Mouse (Mus musculus) hindbrain, embryonic 11.5 days (tissue): Measurements from ENCODE around the gene Nudt22. TPM values are rescaled to one million over a fixed set of nuclear protein-coding genes. Genes with fewer than 3 reads are reported as not detected.

Experiments used
- ATAC-seq: fragments of 200-750 bp; cut with Nextera tagmentation; 2 replicates; pipeline ENCODE4 v1.8.0; 2017; ENCODE audit warnings: mild to moderate bottlenecking, moderate TSS enrichment, moderate library complexity; ENCODE audit not compliant: low FRiP score
- DNase-seq: peaks from one replicate; pipeline ENCODE4 v3.0.0-alpha.2; 2015; ENCODE audit warnings: low spot score
- H3K27ac ChIP-seq: fragments of 300-500 bp; sonication (generic); 2 replicates; pipeline ENCODE4 v1.5.1; 2014; ENCODE audit warnings: mild to moderate bottlenecking, low read depth, low read length
- H3K27me3 ChIP-seq: fragments of 300-500 bp; sonication (generic); 2 replicates; pipeline ENCODE4 v1.6.1; 2014; ENCODE audit warnings: mild to moderate bottlenecking, low read length, moderate library complexity, mixed read lengths; ENCODE audit not compliant: control insufficient read depth, insufficient read depth
- H3K36me3 ChIP-seq: fragments of 300-500 bp; sonication (generic); 2 replicates; pipeline ENCODE4 v1.6.1; 2014; ENCODE audit warnings: mild to moderate bottlenecking, low read length, moderate library complexity, mixed read lengths; ENCODE audit not compliant: control insufficient read depth, insufficient read depth
- H3K4me1 ChIP-seq: fragments of 300-500 bp; sonication (generic); replicated peaks from 2 replicates; pipeline ENCODE4 v1.6.1; 2014; ENCODE audit warnings: low read length, mixed read lengths; ENCODE audit not compliant: control insufficient read depth, insufficient read depth
- H3K4me2 ChIP-seq: fragments of 300-500 bp; sonication (generic); replicated peaks from 2 replicates; pipeline ENCODE4 v1.6.1; 2014; ENCODE audit warnings: mild to moderate bottlenecking, low read depth, low read length
- H3K4me3 ChIP-seq: fragments of 300-500 bp; sonication (generic); 2 replicates; pipeline ENCODE4 v1.5.1; 2014; ENCODE audit warnings: low read depth, low read length
- H3K9ac ChIP-seq: fragments of 300-500 bp; sonication (generic); 2 replicates; pipeline ENCODE4 v1.6.1; 2014; ENCODE audit warnings: low read depth, low read length
- H3K9me3 ChIP-seq: fragments of 300-500 bp; sonication (generic); 2 replicates; pipeline ENCODE4 v1.6.1; 2016; ENCODE audit warnings: low read length; ENCODE audit not compliant: control insufficient read depth
- WGBS: fragments of 180-500 bp; shearing (Covaris S2); extraction: QIAGEN DNeasy Blood & Tissue Kit; methylation state at CpG from one replicate; pipeline ENCODE4 v1.1.7; 2014; 5-methylcytosine and 5-hydroxymethylcytosine counted together
- polyA plus RNA-seq: library from polyadenylated mRNA; unstranded; fragments of >200 nt; fragmentation: Nextera tagmentation; extraction: Ambion mirVana; gene quantifications from 2 replicates; pipeline ENCODE4 v1.2.1, GENCODE M21; 2014

Gene Nudt22
- polyA plus RNA-seq, 1 experiment from 2014 or later: 19.3 TPM

GRCm38 (mm10) chr19:6950613-6951153 lies 45.2 kb downstream of the Nudt22 start:
- peak overlapping the region; percentile 71 for H3K4me2 ChIP-seq
- under 1% methylated on average over 28 of the region's 28 CpGs for whole genome bisulfite sequencing
- peak; percentile 76 for ATAC-seq
- H3K9ac ChIP-seq: peak overlapping the region; percentile 88
- peak overlapping the region; percentile 66 for H3K4me3 ChIP-seq
- H3K4me1 ChIP-seq: peaks cover 12% of the 10 kb centered on the region; the same call in 1 of the 2 replicates
- H3K27me3 ChIP-seq: no peaks in the 10 kb centered on the region; the same call in 1 of the 2 replicates
- H3K36me3 ChIP-seq: 0 out of 2 replicates have a peak, but pooled peaks cover 2% of the 10 kb centered on the region
- DNase-seq: peak; percentile 73
- no peaks in the 10 kb centered on the region for H3K9me3 ChIP-seq
- peak overlapping the region; percentile 98 for H3K27ac ChIP-seq

- DNase-seq (no peak), ATAC-seq (no peak)
- Histone ChIP-seq H3K9me3 (no peaks in the 10 kb centered on the region), H3K4me3 (peak overlapping the region; percentile 66), H3K4me2 (peak overlapping the region; percentile 71), H3K27ac (0 out of 2 replicates have a peak overlapping the region, but pooled peaks have one; percentile 98), H3K36me3 (0 out of 2 replicates have a peak, but pooled peaks cover 2% of the 10 kb centered on the region), H3K9ac (peak overlapping the region; percentile 88), H3K4me1 (peaks cover 12% of the 10 kb centered on the region; the same call in 1 of the 2 replicates), H3K27me3 (no peaks in the 10 kb centered on the region; the same call in 1 of the 2 replicates)
- WGBS: 59% methylated on average over 5 of the region's 5 CpGs
Observed at GRCm38 (mm10) chr19:6949951-6950350, 46.0 kb downstream of the Nudt22 start.

GRCm38 (mm10) chr19:6949532-6949931 lies 46.4 kb downstream of the Nudt22 start:
- WGBS: 93% methylated on average over 5 of the region's 5 CpGs
- ATAC-seq: no peak
- Histone ChIP-seq H3K4me2 (no peak overlapping the region), H3K27ac (no peak overlapping the region), H3K4me3 (0 out of 2 replicates have a peak overlapping the region, but pooled peaks have one; percentile 66), H3K9ac (peak overlapping the region; percentile 4; the same call in 1 of the 2 replicates), H3K4me1 (peaks cover 12% of the 10 kb centered on the region; the same call in 1 of the 2 replicates), H3K36me3 (0 out of 2 replicates have a peak, but pooled peaks cover 2% of the 10 kb centered on the region), H3K27me3 (no peaks in the 10 kb centered on the region; the same call in 1 of the 2 replicates), H3K9me3 (no peaks in the 10 kb centered on the region)
- no peak for DNase-seq

- WGBS: 78% methylated on average over 4 of the region's 4 CpGs
- peaks cover 12% of the 10 kb centered on the region; the same call in 1 of the 2 replicates for H3K4me1 ChIP-seq
- DNase-seq (no peak), ATAC-seq (no peak)
- H3K27ac ChIP-seq: no peak overlapping the region
- H3K4me2 ChIP-seq: no peak overlapping the region
- H3K27me3 ChIP-seq: no peaks in the 10 kb centered on the region; the same call in 1 of the 2 replicates
- no peaks in the 10 kb centered on the region for H3K9me3 ChIP-seq
- no peak overlapping the region for H3K9ac ChIP-seq
- no peak overlapping the region; the same call in 1 of the 2 replicates for H3K4me3 ChIP-seq
- 0 out of 2 replicates have a peak, but pooled peaks cover 2% of the 10 kb centered on the region for H3K36me3 ChIP-seq
Observed at GRCm38 (mm10) chr19:6948186-6948585, 47.7 kb downstream of the Nudt22 start.

- Histone ChIP-seq H3K36me3 (0 out of 2 replicates have a peak, but pooled peaks cover 1% of the 10 kb centered on the region), H3K4me2 (no peak overlapping the region), H3K9ac (no peak overlapping the region), H3K4me3 (no peak overlapping the region), H3K4me1 (peaks cover 11% of the 10 kb centered on the region; the same call in 1 of the 2 replicates), H3K27ac (no peak overlapping the region), H3K9me3 (no peaks in the 10 kb centered on the region), H3K27me3 (no peaks in the 10 kb centered on the region; the same call in 1 of the 2 replicates)
- DNase-seq (no peak), ATAC-seq (no peak)
- WGBS: 50% methylated on average over 4 of the region's 4 CpGs
Observed at GRCm38 (mm10) chr19:6947742-6948141, 48.2 kb downstream of the Nudt22 start.

- H3K4me2 ChIP-seq: no peak overlapping the region
- H3K4me3 ChIP-seq: no peak overlapping the region
- no peaks in the 10 kb centered on the region for H3K9me3 ChIP-seq
- H3K27me3 ChIP-seq: no peaks in the 10 kb centered on the region
- H3K27ac ChIP-seq: no peak overlapping the region
- peaks cover 7% of the 10 kb centered on the region for H3K4me1 ChIP-seq
- H3K9ac ChIP-seq: no peak overlapping the region
- ATAC-seq: no peak
- 95% methylated on average over 6 of the region's 6 CpGs for WGBS
- H3K36me3 ChIP-seq: no peaks in the 10 kb centered on the region
- no peak for DNase-seq
Observed at GRCm38 (mm10) chr19:6943709-6944108, 52.2 kb downstream of the Nudt22 start.

Other genes with a start within 250 kb of the Nudt22 start
- 5.2 and 5.8 TPM in 2 replicates for gene Rps6ka4, start 155.5 kb downstream of the Nudt22 start, polyA plus RNA-seq
- gene Ccdc88b, start 137.9 kb downstream of the Nudt22 start, polyA plus RNA-seq: 0.42 and 0.74 TPM in 2 replicates
- 142 and 147 TPM in 2 replicates for gene Trmt112, start 86.4 kb downstream of the Nudt22 start, polyA plus RNA-seq
- 126 and 138 TPM in 2 replicates for gene Prdx5, start 86.0 kb downstream of the Nudt22 start, polyA plus RNA-seq
- gene Esrra, start 74.3 kb downstream of the Nudt22 start, polyA plus RNA-seq: 4.1 and 5.0 TPM in 2 replicates
- gene Catsperz, start 70.7 kb downstream of the Nudt22 start, polyA plus RNA-seq: 0.54 TPM in 1 of 2 replicates, not detected in the other
- gene Kcnk4, start 61.6 kb downstream of the Nudt22 start, polyA plus RNA-seq: 0.18 and 0.49 TPM in 2 replicates
- 61.7 and 63.9 TPM in 2 replicates for gene Bad, start 54.3 kb downstream of the Nudt22 start, polyA plus RNA-seq
- 27.9 and 34.0 TPM in 2 replicates for gene Gpr137, start 53.6 kb downstream of the Nudt22 start, polyA plus RNA-seq
- gene Ppp1r14b, start 21.1 kb downstream of the Nudt22 start, polyA plus RNA-seq: 180 and 249 TPM in 2 replicates
- gene Plcb3, start 19.6 kb downstream of the Nudt22 start, polyA plus RNA-seq: 14.6 and 14.8 TPM in 2 replicates
- gene Fkbp2, start 15.6 kb downstream of the Nudt22 start, polyA plus RNA-seq: 73.7 and 79.3 TPM in 2 replicates
- 21.4 TPM in 2 replicates for gene Vegfb, start 8.5 kb downstream of the Nudt22 start, polyA plus RNA-seq
- gene Dnajc4, start 3.5 kb downstream of the Nudt22 start, polyA plus RNA-seq: 18.8 and 22.5 TPM in 2 replicates
- 10.6 and 11.1 TPM in 2 replicates for gene Trpt1, start within 50 bp of the Nudt22 start, polyA plus RNA-seq
- gene Fermt3, start 23.4 kb upstream of the Nudt22 start, polyA plus RNA-seq: 7.3 and 7.6 TPM in 2 replicates
- 376 and 390 TPM in 2 replicates for gene Stip1, start 43.9 kb upstream of the Nudt22 start, polyA plus RNA-seq
- gene Macrod1, start 60.7 kb upstream of the Nudt22 start, polyA plus RNA-seq: 2.8 and 3.1 TPM in 2 replicates
- gene Flrt1, start 109.6 kb upstream of the Nudt22 start, polyA plus RNA-seq: 4.6 and 5.6 TPM in 2 replicates
- 246 and 250 TPM in 2 replicates for gene Otub1, start 210.2 kb upstream of the Nudt22 start, polyA plus RNA-seq
- 762 and 780 TPM in 2 replicates for gene Cox8a, start 221.5 kb upstream of the Nudt22 start, polyA plus RNA-seq
- gene Naa40, start 245.1 kb upstream of the Nudt22 start, polyA plus RNA-seq: 79.9 and 87.6 TPM in 2 replicates